Comparison of ENCODE assay signal across 16 mouse cellular contexts in the genomic region with DNA sequence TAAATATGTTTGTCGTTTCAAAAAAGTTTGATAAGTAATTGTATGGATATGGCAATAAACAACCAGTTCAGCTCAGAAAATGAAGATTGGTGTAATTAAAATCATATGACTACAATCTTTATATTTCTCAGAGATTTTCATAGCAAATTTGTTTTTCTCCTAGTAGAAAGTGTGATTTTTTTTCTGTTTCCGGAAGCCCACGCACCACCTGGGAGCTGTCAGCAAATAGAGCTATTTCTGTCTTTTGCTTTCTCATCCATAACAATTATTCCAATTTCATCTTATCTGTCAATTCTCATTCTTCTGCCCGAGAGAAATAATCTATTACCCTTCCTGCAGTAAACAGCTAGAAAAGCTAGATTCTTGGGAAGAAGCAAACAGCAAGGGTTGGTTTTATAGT.
"Had no signal": no experiment of that assay in that cellular context is flagged by ENCODE, and none has a peak within 500 bp of the region (broad histone marks: within the 10 kb centered on the region; RNA-seq: fewer than 3 reads in every experiment).

No protein-coding gene starts in this region.

- H3K36me3 ChIP-seq: intestine, embryonic 15.5 days; limb, embryonic 10.5 days; limb, embryonic 13.5 days; liver, embryonic 13.5 days; neural tube, embryonic 12.5 days; neural tube, embryonic 15.5 days; stomach, embryonic 15.5 days had no signal

- H3K27ac ChIP-seq: intestine, embryonic 15.5 days; kidney, postnatal 0 days; limb, embryonic 10.5 days; limb, embryonic 13.5 days; liver, embryonic 13.5 days; neural tube, embryonic 12.5 days; neural tube, embryonic 15.5 days; stomach, embryonic 15.5 days had no signal

- H3K27me3 ChIP-seq: intestine, embryonic 15.5 days; limb, embryonic 13.5 days; liver, embryonic 13.5 days; neural tube, embryonic 12.5 days; neural tube, embryonic 15.5 days; stomach, embryonic 15.5 days had no signal

- H3K4me1 ChIP-seq: intestine, embryonic 15.5 days; limb, embryonic 10.5 days; limb, embryonic 13.5 days; liver, embryonic 13.5 days; neural tube, embryonic 12.5 days; neural tube, embryonic 15.5 days; stomach, embryonic 15.5 days had no signal

- DNase-seq: kidney, adult 18-20 months; kidney, postnatal 25 days; liver, embryonic 13.5 days; lung, adult 2 months; lung, postnatal 14 days; lung, postnatal 4 days; midbrain, embryonic 14.5 days; spleen, adult 18-20 months; thymus, postnatal 36 days had no signal

- H3K4me3 ChIP-seq: intestine, embryonic 15.5 days; limb, embryonic 10.5 days; limb, embryonic 13.5 days; liver, embryonic 13.5 days; neural tube, embryonic 12.5 days; neural tube, embryonic 15.5 days; stomach, embryonic 15.5 days had no signal
